ENCODE assay signal across 20 mouse cellular contexts in the genomic region with DNA sequence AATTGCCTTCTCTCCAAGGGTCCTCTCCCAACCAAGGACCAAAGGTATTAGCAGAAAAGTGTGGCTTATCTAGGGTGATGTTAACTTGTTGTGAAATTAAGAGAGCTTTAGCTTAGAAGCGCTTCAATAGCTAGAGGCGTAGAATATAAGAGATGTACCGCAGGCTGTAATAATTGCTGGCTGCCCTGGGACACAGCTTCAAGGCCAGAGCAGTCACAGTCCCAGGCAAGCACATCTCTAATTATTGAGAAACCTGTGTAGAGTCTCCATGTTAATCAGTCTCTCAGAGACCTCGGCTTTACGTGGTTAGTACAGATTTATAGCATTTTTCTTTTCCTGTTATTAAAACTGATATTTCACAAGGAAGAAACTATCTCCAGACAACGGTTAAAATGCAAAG. TPM values are rescaled to one million over a fixed set of nuclear protein-coding genes. Genes with fewer than 3 reads are reported as not detected.
"Had no signal": no experiment of that assay in that cellular context is flagged by ENCODE, and none has a peak within 500 bp of the region (broad histone marks: within the 10 kb centered on the region; RNA-seq: fewer than 3 reads in every experiment).

No protein-coding gene starts in this region.

- H3K4me3 ChIP-seq: liver, embryonic 12.5 days; midbrain, embryonic 12.5 days; neural tube, embryonic 12.5 days; stomach, embryonic 15.5 days had no signal

- H3K36me3 ChIP-seq: liver, embryonic 12.5 days; midbrain, embryonic 12.5 days; neural tube, embryonic 12.5 days; stomach, embryonic 15.5 days had no signal

- H3K4me1 ChIP-seq: liver, embryonic 12.5 days; midbrain, embryonic 12.5 days; neural tube, embryonic 12.5 days; stomach, embryonic 15.5 days had no signal

- DNase-seq: lung, adult 18-20 months; lung, embryonic 14.5 days; lung, postnatal 10 days; lung, postnatal 4 days; right cerebral cortex, postnatal 14 days; thymus, adult 2 months; thymus, postnatal 25 days; thymus, postnatal 4 days had no signal

- H3K27ac ChIP-seq: liver, embryonic 12.5 days; liver, embryonic 14.5 days; midbrain, embryonic 12.5 days; neural tube, embryonic 12.5 days; stomach, embryonic 15.5 days; stomach, postnatal 0 days had no signal

- H3K27me3 ChIP-seq: liver, embryonic 12.5 days; midbrain, embryonic 12.5 days; neural tube, embryonic 12.5 days; stomach, embryonic 15.5 days had no signal

- H3K9ac ChIP-seq: liver, embryonic 12.5 days; liver, embryonic 14.5 days; lung, embryonic 14.5 days; midbrain, embryonic 12.5 days; neural tube, embryonic 12.5 days; stomach, embryonic 15.5 days had no signal

- H3K4me2 ChIP-seq: liver, embryonic 12.5 days; lung, embryonic 14.5 days; midbrain, embryonic 12.5 days; neural tube, embryonic 12.5 days; stomach, embryonic 15.5 days had no signal

- H3K9me3 ChIP-seq: liver, embryonic 12.5 days; midbrain, embryonic 12.5 days; neural tube, embryonic 12.5 days; stomach, embryonic 15.5 days had no signal

- ATAC-seq: liver, embryonic 12.5 days had no signal

RNA-seq across cellular contexts. Expression of a gene that starts 29.7 kb away (rescaled TPM):
- total RNA-seq: megakaryocyte, adult 5-6 weeks; megakaryocyte-erythroid progenitor cell, adult 5-6 weeks; neutrophil, adult 5-6 weeks had no signal
- polyA plus RNA-seq: liver, embryonic 12.5 days; liver, embryonic 14.5 days; liver, embryonic 16.5 days; lung, embryonic 14.5 days; midbrain, embryonic 12.5 days; neural tube, embryonic 12.5 days; spleen, adult 2 months; stomach, postnatal 0 days; thymus, adult 2 months; urinary bladder, adult 2 months had no signal
